Mouse (Mus musculus): ENCODE data around the gene Galnt6.

Galnt6 gene

DNA sequence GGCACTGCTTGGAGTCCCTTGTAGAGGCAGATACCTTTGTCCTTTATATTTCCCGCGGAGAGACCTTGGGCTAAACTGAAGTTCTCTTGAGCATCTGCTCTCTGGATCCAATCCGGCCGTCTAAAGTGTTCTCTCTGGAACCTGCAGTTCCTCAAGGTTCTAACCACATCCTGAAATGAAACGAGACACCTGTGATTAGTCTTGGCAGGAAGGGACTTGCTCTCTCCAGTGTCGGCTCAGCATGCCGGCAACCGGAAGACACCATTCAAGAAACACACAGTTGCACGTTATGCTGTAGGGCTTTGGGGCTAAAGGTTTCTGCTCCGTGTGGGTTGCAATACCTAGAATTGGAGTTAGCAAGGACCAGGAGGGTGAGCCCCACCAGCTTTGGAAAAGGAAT is 9.1 kb downstream of the Galnt6 start:
- no peak for DNase-seq (ENCODE audit: low spot score)

DNA sequence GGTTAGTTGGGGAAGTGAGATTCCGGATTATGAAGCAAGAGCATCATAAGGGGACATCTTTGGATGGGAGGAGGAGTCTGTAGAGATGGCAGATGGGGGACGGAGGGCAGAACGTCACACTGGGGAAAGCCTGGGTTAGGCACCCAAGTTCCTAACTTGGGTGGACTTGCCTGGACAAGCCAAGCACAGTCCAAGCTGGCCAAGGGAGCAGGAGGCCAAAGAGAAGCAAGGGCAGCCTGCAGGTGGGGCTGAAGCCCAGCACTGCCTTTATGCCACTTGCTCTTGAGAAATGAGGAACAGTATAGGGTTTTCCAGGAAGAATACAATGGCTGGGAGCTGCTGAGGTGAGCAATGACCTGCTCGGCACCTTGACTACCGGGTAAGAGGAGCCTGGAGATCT is 10.0 kb downstream of the Galnt6 start:
- no peak for DNase-seq (ENCODE audit: low spot score)

DNA sequence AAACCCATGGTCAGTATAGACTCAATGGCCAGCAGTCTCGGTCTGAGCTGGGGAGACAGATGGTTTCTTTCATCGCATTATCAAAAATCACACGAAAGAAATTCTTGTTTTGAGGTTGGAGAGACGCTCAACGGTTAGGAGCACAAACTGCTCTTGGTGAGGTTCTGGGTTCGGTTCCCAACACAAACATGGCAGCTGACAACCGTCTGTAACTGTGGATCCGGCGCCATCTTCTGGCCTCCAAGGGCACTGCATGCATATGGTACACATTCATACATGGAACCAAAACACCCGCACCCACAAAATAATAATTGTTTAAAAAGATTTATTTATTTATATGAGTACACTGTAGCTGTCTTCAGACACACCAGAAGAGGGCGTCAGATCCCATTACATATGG is 10.6 kb downstream of the Galnt6 start:
- DNase-seq (ENCODE audit: low spot score): no peak

DNA sequence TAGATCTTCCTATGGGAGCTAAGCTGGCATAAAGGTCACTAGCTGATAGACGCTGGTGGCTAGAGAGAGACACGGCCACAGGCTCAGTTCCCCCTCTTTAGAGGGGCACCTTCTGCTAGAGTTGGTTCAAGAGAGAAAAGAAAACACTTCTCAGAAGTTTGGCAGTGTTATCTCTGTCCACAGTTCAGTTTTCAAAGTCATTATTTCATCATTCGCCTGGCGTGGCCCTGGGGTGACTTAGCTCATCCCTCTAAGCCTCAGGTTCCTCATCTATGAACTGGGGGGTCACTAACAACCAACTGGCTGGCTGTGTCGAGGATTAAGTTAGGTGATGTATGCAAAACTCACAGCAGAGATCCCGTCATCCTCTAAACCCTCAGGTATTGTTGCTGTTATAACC is 11.2 kb downstream of the Galnt6 start:
- no peak for DNase-seq (ENCODE audit: low spot score)

DNA sequence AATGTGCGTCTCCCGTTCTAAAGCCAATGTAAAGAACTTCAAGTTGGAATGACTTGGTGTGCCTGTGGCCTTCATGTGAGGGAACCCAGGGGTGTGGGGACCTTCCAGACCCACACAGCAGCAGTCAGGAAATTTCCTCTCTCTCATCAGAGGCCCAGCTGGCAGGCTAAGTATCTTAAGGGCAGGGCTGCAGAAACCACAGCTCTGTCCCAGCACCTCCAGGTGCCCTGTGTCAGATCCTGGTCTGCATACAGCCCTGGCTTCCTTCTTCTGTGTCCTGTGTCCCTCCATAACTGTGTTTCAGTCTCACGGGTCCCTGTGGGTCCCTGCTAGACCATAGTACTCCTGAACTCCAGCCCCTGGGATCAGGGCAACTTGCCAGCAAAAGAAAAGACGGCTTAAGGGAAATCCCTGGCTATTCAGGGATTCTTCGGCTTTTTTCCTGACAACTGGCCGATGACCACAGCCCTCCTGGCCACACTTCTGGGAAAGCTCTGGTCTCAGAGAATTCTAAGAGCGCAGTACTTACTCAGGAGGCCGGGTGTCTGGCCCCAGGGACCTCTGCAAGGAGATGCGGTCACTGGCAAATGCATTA is 13.7 kb downstream of the Galnt6 start:
- no peak for DNase-seq (ENCODE audit: low spot score)

DNA sequence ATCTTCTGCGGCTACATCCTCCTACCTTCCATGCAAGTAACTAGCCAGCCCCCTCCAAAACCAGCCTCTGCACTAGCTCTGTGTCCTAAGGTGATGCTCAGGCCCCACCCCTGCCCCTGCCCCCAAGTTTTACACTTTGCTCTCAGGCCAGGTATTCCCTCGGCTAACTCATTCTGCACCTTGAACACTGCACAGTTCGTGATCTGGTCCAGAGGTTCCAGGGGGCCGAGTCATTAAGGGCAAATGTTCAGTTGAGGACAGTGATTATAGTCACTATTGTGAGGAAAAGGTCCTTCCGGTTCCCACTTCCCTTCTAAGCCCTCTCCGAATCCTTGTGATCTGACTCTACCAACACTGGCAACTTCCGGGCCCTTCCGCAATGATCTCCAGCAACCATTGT is 14.7 kb downstream of the Galnt6 start:
- DNase-seq (ENCODE audit: low spot score): no peak

DNA sequence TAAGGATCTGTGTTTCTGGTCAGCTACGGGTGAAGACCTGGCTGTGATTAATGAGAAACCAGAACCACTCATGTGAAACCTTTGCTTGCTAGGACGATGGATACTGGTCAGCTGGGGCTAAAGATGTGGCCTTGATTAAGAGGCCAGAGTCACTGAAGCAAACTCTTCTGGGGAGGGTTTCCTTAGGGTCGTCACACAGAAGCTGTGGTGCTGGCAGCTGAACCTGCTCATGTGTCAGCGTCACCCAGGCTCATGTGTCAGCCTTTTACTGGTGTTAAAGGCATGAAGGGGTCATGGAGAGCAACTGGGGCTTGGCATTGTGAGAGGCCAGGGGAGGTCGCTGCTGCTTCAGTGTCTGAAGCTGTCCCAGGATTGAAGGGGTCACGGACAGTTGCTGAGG is 18.3 kb downstream of the Galnt6 start:
- DNase-seq (ENCODE audit: low spot score): no peak

DNA sequence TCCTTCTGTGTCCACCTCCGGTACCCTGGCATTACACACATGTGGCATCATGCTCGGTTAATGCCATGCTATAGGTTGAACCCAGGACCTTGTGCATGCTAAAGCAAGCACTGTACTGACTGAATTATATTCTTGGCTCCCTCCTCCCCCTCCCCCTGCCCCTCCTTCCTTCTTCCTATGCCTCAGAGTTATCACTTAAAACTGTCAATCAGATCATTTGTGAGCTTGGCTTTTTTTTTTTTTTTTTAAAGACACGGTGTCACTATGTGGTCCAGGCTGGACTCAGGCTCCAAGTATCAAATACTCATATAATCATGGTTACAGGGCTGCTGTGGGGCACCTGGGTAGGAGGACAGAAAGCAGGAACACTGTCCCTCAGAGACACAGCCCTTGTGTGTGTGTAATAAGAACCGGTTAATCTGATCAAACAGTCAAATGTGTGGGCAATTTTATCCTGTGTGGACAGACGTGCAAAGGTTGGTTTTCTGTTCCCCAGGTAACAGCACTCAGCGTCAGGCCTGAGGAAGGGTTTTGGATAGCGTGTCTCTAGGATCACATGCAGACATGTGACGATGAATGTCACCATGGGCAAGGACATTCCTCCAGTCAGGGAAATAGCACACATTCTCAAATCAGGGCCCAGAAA is 20.6 kb downstream of the Galnt6 start:
- no peak for DNase-seq (ENCODE audit: low spot score)

DNA sequence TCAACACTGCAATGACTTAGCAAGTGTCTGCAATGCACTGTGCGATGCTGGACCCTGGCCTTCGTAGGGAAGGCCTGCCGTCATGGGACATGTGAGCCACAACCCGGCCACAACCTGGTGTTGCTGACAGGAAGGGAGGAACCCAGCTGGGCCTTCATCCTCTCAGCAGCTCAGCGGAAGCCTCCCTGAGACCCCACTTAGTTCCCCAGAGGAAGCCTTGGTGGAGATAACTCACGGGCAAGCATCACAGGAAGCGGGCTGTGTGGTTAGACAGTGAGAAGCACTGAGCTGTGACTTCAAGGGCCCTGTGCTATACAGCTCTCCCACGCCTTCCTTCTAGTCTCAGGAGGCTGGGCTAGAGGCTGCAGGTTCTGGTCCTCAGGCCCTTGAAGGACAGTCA is 22.9 kb downstream of the Galnt6 start:
- no peak for DNase-seq (ENCODE audit: low spot score)

DNA sequence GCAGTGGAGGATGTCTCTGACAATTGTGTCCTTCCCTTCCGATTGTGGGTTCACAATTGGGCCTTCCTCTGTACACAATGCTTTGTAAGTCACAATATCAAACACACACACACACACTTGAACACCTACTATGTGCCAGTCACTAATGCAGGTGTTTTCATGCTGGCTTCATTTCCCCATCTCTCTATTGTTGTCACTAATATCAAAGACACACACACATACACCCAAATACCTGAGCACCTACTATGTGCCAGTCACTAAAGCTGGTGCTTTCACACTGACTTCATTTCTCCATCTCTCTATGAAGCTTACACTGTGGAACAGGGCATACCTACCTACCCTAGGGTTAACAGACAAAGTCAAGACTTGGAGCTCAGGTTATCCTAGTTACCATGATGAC is 23.8 kb downstream of the Galnt6 start:
- DNase-seq (ENCODE audit: low spot score): no peak

DNA sequence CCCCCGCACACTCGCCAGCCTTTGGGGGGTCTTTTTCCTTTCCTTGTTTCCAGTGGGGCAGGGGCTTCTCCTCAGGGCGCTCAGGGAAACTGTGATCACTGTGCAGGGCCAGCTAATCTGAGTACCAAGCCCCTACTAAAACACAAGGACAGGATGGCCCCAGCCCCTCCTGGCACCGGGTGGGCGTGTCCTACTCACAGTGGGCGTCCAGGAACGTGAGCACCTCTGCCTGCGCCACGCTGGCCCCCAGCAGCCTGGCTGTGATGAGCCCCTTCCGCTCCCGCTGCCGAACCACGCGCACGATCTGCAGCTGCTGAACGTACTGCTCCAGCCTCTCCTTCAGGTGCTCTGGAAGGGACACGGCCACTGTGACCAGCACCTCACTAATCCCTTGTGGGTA is 25.3 kb downstream of the Galnt6 start:
- no peak for DNase-seq (ENCODE audit: low spot score)

DNA sequence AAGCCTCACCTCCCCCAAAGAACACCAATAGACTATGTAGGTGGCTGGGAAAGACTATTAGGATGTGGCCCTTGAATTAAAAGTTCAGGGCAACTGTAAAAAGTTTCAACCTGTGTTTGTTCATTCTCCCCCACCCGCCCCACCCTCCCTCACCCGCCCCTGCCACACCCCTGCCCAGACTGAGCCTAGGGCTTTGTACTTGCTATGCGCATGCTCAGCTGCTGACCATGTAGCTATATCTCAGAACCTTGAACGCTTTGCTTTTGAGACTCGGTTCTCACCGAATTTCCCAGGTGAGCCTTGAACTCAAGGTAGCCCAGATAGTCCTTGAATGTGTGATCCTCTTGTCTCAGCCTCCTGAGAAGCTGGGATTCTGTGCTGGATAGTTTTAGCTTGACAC is 27.3 kb downstream of the Galnt6 start:
- no peak for DNase-seq (ENCODE audit: low spot score)

DNA sequence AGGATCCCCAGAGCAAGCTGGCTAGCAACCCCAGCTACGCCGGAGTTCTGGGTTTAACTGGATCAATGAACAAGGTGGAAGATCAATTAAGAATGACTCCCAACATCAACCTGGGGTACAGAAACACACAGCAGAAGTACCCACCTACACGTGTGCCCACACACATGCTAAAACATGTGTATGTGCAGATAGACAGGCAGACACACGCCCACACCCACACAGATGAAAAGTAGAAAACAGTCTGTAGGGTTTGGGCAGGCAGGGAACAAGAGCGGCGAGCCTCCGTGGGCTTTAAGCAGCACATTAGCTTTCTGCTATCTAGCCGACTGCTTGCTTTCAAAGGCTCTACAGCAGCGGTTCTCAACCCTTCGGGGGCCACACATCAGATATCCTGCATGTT is 28.1 kb downstream of the Galnt6 start:
- DNase-seq (ENCODE audit: low spot score): no peak

DNA sequence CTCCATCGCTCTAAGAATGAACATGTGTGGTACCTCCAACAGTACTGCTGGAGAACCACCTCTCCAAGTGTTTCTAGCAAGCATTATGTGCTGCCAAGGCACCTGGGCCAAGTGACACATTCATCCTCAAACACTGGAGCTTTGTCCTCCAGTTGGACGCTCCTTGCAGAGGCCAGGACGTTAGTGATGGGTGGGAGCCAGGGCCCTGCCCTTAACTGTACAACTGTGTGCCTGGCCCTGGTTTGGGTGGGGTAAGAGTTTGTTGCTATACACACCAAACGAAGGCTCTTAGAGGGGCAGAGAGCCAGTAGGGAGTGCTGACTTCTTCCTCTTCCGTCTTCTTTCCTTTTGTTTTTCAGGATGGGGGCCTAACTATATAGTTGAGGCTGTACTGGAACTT is 28.8 kb downstream of the Galnt6 start:
- DNase-seq (ENCODE audit: low spot score): no peak

DNA sequence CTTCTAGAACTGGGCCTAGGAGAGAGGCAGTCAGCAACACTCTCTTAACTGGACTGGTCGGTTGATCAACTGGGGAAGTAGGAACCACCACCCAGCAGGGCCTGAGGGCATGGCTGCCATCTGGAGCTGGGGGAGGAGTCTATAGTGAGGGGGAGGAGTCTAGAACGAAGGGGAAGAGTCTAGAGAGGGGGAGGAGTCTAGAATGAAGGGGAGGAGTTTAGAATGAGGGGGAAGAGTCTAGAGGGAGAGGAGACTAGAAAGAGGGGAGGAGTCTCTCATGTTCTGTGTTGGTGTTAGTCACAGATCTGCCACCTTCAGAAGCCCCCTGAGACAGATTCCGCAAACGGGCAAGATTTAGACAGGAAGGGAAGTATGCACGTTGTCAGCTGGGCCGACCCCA is 29.8 kb downstream of the Galnt6 start:
- DNase-seq (ENCODE audit: low spot score): no peak

DNA sequence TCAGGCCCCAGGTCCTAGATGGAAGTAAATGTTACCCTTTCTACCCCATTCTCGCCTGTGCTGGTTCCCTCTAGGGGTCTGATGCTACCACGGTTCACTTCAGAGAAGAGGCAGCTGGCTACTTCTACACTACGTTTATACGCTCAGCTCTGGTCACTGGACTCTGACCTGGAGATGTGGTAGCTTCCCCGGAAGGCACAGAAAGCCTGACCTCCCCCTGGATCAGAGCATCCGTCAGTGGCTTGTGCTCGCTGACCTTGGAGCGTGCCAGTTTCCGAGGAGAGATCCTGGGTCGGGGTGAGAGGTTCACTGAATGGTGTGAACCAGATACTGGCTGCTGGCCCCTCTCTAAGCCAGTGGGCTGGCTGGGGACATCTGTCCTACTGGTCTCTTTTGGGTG is 31.1 kb downstream of the Galnt6 start:
- no peak for DNase-seq (ENCODE audit: low spot score)

DNA sequence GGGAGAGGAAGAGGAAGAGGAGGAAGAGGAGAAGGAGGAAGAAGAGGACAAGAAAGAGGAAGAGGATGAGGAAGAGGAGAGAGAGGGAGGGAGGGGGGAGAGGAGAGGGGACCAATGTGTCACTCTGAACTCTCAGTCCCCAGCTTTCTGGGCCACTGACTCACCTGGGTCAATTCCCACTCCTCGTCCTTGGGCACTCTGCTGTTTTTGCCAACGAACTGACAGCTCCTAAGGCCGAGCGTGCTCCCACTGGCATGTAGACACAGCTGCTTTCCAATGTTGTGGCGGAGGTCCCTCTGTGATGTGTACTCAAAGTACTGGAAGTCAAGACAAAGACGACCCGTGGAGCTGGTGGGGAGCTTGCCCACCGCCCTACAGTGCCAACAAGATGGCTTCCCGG is 34.8 kb downstream of the Galnt6 start:
- no peak for DNase-seq (ENCODE audit: low spot score)

DNA sequence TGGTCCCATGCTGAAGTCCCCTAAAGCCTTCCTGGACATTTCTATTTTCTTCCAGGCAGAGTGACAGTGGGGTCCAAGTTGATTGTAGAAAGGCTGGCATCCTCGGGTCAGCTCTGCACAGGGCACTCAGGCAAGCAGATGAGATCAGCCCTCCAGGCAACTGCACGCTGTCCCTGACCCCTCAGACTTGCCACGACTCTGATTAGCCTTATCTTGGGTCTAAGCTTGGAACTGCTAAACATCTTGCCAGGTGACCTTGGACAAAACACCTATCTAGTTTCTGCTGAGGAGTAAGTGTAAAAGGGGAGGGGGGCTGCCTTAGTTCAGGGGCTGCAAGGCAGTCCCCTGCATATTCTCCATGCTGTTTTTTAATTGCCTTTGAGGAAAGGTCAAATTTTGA is 37.2 kb downstream of the Galnt6 start:
- no peak for DNase-seq (ENCODE audit: low spot score)

DNA sequence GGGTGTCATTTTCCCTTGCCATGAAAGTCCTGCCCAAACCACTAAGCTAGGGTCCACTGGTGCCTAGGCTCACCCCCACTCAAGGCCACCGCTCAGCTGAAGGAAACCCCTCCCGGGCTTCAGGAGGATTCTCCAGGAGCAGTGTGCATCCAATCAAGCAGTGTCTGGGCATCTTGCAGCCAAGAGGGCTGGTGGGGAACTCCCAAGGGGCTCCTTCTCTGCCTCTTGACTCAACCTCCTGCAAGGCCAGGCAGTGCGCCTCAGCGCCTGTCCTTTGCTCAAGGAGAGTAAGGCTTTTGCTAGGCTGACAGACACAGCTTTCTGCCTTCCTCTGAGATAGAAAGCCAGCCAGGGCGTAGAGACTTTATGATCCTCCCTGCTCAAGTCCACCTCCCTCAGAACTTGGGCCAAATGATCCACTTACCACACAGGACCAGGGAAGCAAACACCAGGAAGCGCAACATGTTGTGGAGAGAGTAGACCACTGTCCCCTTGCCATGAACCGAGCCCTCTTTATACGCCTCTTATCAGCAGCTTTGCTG is 41.7 kb downstream of the Galnt6 start, which contains the start of gene Cela1:
TSS of gene Cela1 (minus strand) at position 492 of the 542 bp plus-strand sequence.
- DNase-seq (ENCODE audit: low spot score): no peak

DNA sequence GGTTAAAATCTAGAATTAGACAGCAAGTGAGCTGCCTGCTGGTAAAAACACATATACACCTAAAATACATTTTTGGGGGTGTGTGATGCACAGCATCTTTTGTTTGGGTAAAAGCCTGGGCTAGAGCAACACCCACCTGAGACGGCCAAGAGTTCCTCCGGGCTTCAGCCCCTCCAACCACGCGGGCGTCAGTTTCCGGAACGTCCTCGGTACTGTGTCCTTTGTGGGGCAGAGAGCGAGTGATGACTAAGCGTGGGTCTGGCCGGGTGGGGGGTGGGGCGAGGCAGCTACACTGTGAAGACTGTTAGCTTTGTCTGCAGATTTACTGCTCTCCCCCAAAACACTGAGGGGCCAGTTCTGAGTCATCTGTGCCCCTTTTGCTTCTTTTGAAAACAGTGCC is 42.2 kb downstream of the Galnt6 start:
- no peak for DNase-seq (ENCODE audit: low spot score)

DNA sequence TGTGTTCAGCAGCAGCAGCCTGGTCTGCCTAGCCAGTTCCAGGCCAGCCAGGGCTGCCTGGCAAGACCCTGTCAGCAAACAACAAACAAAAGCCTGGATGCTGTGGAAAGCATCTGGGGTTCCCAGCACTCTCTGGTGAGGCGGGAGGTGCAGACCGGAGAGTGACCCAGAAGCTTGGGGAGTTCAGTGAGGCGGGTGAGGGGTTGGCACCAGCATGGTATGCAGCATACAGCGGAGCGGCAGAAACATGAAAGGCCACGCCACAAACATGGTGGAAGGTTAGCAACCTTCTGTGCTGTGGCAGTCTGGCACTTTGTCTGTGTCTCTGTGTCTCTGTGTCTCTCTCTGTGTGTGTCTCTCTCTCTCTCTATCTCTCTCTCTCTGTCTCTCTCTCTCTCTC is 42.7 kb downstream of the Galnt6 start:
- no peak for DNase-seq (ENCODE audit: low spot score)

DNA sequence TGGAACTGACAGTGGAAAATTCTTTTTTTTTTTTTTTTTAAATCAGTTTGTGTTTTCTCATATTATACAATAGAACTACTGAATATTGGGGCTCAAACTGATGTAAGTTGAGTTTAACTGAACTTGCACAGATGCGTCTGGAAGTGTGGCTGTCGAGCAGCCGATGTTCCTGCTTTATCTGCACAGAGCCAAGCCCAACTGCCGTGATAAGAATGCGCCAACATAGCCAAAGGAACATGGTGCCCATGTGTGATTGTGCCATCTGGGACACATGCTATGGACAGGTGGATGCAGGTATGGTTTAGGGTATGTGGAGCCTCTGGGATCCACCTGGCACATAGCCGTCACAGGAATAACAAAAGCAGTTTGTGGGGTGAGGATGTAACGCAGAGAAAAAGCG is 43.3 kb downstream of the Galnt6 start:
- DNase-seq (ENCODE audit: low spot score): no peak

DNA sequence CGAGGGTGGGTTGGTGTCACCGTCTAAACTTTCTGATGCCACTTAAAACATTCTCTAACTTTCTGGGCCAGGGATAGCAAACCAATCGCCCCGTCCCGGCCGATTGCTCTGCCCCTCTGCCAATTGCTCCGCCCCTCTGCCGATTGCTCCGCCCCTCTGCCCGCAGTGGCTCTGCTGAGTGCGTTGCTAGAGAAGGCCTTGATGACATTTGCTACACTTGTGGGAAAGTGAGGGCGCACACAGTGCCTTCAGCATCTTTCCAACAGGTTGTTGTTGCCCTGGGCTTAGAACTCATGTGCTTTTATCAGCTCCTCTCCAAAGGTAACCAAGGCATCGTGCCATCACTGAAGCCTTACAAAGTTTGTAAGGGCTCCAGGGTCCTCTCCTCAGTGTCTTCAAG is 43.9 kb downstream of the Galnt6 start:
- no peak for DNase-seq (ENCODE audit: low spot score)

DNA sequence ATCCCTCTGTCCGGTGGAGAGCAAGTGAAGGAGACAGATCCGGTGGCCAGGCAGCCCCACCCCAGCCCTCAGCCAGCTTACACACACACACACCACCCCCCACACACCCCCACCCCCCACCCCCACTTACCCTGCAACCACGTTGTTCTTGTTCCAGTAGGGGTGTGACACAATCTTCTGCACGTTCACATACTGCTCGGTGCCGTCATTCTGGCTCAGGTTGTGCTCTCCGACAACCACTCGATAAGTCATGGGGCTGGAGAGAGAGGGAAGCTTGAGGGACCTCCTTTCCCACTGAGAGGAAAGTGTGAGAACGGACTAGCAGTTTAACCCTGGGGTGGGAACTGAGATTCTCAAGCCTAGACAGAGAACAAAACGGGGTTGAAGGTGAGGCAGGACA is 44.7 kb downstream of the Galnt6 start:
- no peak for DNase-seq (ENCODE audit: low spot score)
